Mouse (Mus musculus) megakaryocyte, embryonic 14.5 days (primary cell): ENCODE results near the gene Senp1.

ENCODE experiments used
- FLI1 ChIP-seq: IDR thresholded peaks from 2 replicates; pipeline ENCODE4 v1.6.1; 2012; ENCODE audit warnings: low read length, inconsistent platforms, mixed read lengths
- GATA1 ChIP-seq: IDR thresholded peaks from 3 replicates; pipeline ENCODE4 v1.6.1; 2012; ENCODE audit warnings: mixed read lengths, low read length, inconsistent platforms, borderline replicate concordance

GRCm38 (mm10) chr15:98048918-98049700 lies 44.4 kb downstream of the Senp1 start:
- TF ChIP-seq FLI1 (no peak), GATA1 (no peak)
